Comparison of ENCODE assay signal across 7 mouse cellular contexts in genomic region chr19:18828601-18829000, GRCm38 (mm10).
"Had no signal": no experiment of that assay in that cellular context is flagged by ENCODE, and none has a peak within 500 bp of the region (broad histone marks: within the 10 kb centered on the region; RNA-seq: fewer than 3 reads in every experiment).

No protein-coding gene starts in this region.

- DNase-seq: lung, adult 2 months; lung, postnatal 14 days; lung, postnatal 36 days; right cerebral cortex, postnatal 14 days; thymus, adult 2 months; thymus, postnatal 25 days; thymus, postnatal 4 days had no signal
